ENCODE assay signal across 10 mouse cellular contexts in the genomic region with DNA sequence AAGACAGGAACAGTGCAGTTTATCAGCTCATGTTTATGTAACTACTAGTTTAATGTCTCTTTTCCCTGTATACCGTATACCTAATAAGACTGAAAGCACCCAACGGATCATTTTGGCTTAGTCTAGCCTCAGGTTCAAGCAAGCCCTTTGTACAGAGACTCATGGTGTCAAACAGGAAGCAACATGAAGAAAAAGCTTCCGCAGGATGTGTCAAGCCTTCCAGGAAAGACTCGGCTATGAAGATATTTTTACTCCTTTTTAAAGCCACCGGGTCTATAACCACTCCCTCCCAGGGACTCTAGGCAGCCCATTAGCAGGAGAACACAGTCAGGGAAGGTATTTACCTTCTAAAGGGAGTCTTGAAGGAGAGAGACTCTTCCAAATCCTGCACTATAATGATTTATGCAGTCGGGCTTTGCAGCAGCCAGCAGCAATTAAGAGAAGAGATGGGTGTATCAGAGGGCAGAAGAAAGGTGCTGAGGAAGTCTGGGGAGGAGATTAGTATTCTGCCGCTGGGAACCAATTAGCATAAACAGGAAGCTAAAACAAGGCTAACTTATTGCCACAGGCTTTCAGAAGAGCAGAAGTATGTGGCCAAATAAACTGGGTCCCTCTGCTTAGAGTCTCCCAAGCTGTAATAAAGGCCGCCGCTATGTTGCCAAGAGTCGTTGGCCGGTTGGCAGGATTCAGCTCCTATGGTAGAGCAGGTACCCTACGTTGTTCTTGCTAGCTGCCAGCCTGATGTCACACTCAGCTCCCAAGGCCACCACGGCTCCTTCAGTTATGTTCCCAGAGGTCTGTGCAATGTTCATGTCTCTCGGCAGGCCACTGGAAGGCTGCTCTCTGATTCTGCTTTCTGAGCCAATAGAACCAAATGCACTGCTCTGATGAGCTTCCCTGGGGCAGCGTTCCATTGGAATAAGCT.
DNase-seq lines count a peak whose midpoint lies in the region; ATAC-seq lines count a peak whose summit lies in the region.
"Had no signal": no experiment of that assay in that cellular context is flagged by ENCODE, and none has a peak within 500 bp of the region (broad histone marks: within the 10 kb centered on the region; RNA-seq: fewer than 3 reads in every experiment).

No protein-coding gene starts in this region.

- peak; percentile 80 for DNase-seq in heart, adult 11 months
- DNase-seq in heart, postnatal 14 days = no peak
- DNase-seq in CD4-positive helper T cell, adult 2 months (ENCODE audit: low read depth, low spot score) = peak; percentile 71
- DNase-seq in cerebellum, adult 11-12 months = peak; percentile 40
- DNase-seq in right cerebral cortex, postnatal 36 days (ENCODE audit: low spot score in 2 of 2) = no peak
- DNase-seq in kidney, postnatal 10 days = no peak
- no peak for DNase-seq in kidney, postnatal 36 days
- DNase-seq: right cerebral cortex, postnatal 25 days had no signal

- ATAC-seq in megakaryocyte, adult 5-6 weeks (ENCODE audit: poor library complexity, severe bottlenecking) = peak; percentile 74
- ATAC-seq: forebrain, embryonic 13.5 days had no signal

- intact Hi-C loops in heart, postnatal 14 days (cut with DNase I) = no loop called here

Comparison
In these comparisons a context has a peak if more than half of its experiments do, and no peak if none do; other contexts are left out.
1. DNase-seq: peak in heart, adult 11 months (single experiment), CD4-positive helper T cell, adult 2 months (single experiment) and cerebellum, adult 11-12 months (single experiment); none in heart, postnatal 14 days (0 of 2), right cerebral cortex, postnatal 36 days (0 of 2), kidney, postnatal 10 days (single experiment) and kidney, postnatal 36 days (0 of 2).